Mouse (Mus musculus): Measurements from ENCODE around the gene Prr11.
A peak's percentile ranks its signal among the peaks of the same experiment; 100 is the strongest.

Prr11 gene

GRCm38 (mm10) chr11:87108409-87108754, at the start of gene Prr11:
Gene Prr11 (minus strand): TSS chr11:87108708.
- no peak for DNase-seq (ENCODE audit: low spot score in 2 of 2)

- DNase-seq (ENCODE audit: low spot score in 2 of 2), result no peak
Measured at GRCm38 (mm10) chr11:87158012-87158411, 49.5 kb upstream of the Prr11 start.

GRCm38 (mm10) chr11:87136233-87136632, 27.7 kb upstream of the Prr11 start:
- DNase-seq (ENCODE audit: low spot score in 2 of 2), result no peak

GRCm38 (mm10) chr11:87126824-87127816, 18.6 kb upstream of the Prr11 start, which contains the start of gene Trim37:
Gene Trim37 (plus strand): TSS chr11:87127077.
- DNase-seq (ENCODE audit: low spot score in 2 of 2), result peak; percentile 78 to 79

- no peak for DNase-seq (ENCODE audit: low spot score in 2 of 2)
Measured at GRCm38 (mm10) chr11:87126281-87126823, 17.8 kb upstream of the Prr11 start.

- no peak for DNase-seq (ENCODE audit: low spot score in 2 of 2)
Measured at GRCm38 (mm10) chr11:87125562-87125961, 17.1 kb upstream of the Prr11 start.

GRCm38 (mm10) chr11:87121864-87122263, 13.4 kb upstream of the Prr11 start:
- no peak for DNase-seq (ENCODE audit: low spot score in 2 of 2)

GRCm38 (mm10) chr11:87110172-87110909, 1.8 kb upstream of the Prr11 start:
- DNase-seq (ENCODE audit: low spot score in 2 of 2), result no peak

- peak in 1 of 2 experiments; percentile 19 for DNase-seq (ENCODE audit: low spot score in 2 of 2)
Measured at GRCm38 (mm10) chr11:87109519-87110171, 1.1 kb upstream of the Prr11 start.

GRCm38 (mm10) chr11:87108755-87109518, 429 bp upstream of the Prr11 start, which contains the start of gene Ska2:
Gene Ska2 (plus strand): TSS chr11:87109234.
- DNase-seq (ENCODE audit: low spot score in 2 of 2), result peak; percentile 96 to 99

- no peak for DNase-seq (ENCODE audit: low spot score in 2 of 2)
Measured at GRCm38 (mm10) chr11:87087142-87087541, 21.4 kb downstream of the Prr11 start.

- DNase-seq (ENCODE audit: low spot score in 2 of 2), result peak; percentile 75 to 80
Measured at GRCm38 (mm10) chr11:87086290-87086984, 22.1 kb downstream of the Prr11 start, which contains the start of gene Smg8. Gene Smg8 (minus strand): TSS chr11:87086774.

- no peak for DNase-seq (ENCODE audit: low spot score in 2 of 2)
Measured at GRCm38 (mm10) chr11:87085461-87085860, 23.0 kb downstream of the Prr11 start.

- no peak for DNase-seq (ENCODE audit: low spot score in 2 of 2)
Measured at GRCm38 (mm10) chr11:87083712-87084111, 24.8 kb downstream of the Prr11 start.

- DNase-seq (ENCODE audit: low spot score in 2 of 2), result peak; percentile 78 to 82
Measured at GRCm38 (mm10) chr11:87073866-87074440, 34.6 kb downstream of the Prr11 start, which contains the start of gene Gdpd1. Gene Gdpd1 (minus strand): TSS chr11:87074062.

- DNase-seq (ENCODE audit: low spot score in 2 of 2), result peak; percentile 57 to 65
Measured at GRCm38 (mm10) chr11:87073343-87073865, 35.1 kb downstream of the Prr11 start.

- no peak for DNase-seq (ENCODE audit: low spot score in 2 of 2)
Measured at GRCm38 (mm10) chr11:87062087-87062486, 46.4 kb downstream of the Prr11 start.

- DNase-seq (ENCODE audit: low spot score in 2 of 2), result no peak
Measured at GRCm38 (mm10) chr11:87060410-87060809, 48.1 kb downstream of the Prr11 start.

- no peak for DNase-seq (ENCODE audit: low spot score in 2 of 2)
Measured at GRCm38 (mm10) chr11:87056286-87056685, 52.2 kb downstream of the Prr11 start.
